Comparison of ENCODE assay signal across 21 mouse cellular contexts in the genomic region with DNA sequence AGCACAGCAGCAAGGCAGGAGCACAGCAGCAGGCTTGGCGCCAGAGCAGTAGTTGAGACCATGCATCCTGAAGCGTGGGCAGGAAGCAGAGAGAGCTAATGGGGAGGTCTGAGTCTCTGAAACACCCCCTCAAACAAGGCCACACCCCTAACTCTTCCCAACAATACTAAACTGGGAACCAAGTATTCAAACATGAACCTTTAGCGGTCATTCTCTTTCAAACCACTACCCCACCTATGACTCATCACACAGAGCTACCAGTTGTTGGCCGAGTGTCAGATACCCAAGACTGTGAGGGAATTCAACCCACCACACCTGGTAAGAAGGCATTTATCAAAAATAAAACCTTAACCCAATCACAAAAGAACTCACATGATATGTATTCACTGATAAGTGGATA.
"Had no signal": no experiment of that assay in that cellular context is flagged by ENCODE, and none has a peak within 500 bp of the region (broad histone marks: within the 10 kb centered on the region; RNA-seq: fewer than 3 reads in every experiment).

No protein-coding gene starts in this region.

- H3K4me3 ChIP-seq: kidney, embryonic 15.5 days; left cerebral cortex, adult 2 months; liver, embryonic 13.5 days; midbrain, embryonic 12.5 days; midbrain, embryonic 15.5 days; neural tube, embryonic 12.5 days; neural tube, embryonic 15.5 days; stomach, embryonic 15.5 days had no signal

- H3K27me3 ChIP-seq: stomach, embryonic 15.5 days had no signal

- H3K4me2 ChIP-seq: kidney, embryonic 15.5 days; liver, embryonic 13.5 days; midbrain, embryonic 12.5 days; midbrain, embryonic 15.5 days; neural tube, embryonic 12.5 days; neural tube, embryonic 15.5 days; stomach, embryonic 15.5 days had no signal

- DNase-seq: kidney, adult 8-10 months; kidney, postnatal 10 days; kidney, postnatal 36 days; layer of hippocampus, postnatal 36 days; liver, embryonic 13.5 days; lung, adult 2 months; lung, postnatal 14 days; lung, postnatal 4 days; right cerebral cortex, adult 18-20 months; right cerebral cortex, postnatal 25 days; spleen, adult 18-20 months; thymus, adult 18-20 months; thymus, postnatal 14 days; thymus, postnatal 4 days had no signal

- H3K36me3 ChIP-seq: kidney, embryonic 15.5 days; liver, embryonic 13.5 days; midbrain, embryonic 12.5 days; midbrain, embryonic 15.5 days; neural tube, embryonic 12.5 days; neural tube, embryonic 15.5 days; stomach, embryonic 15.5 days had no signal

- H3K27ac ChIP-seq: kidney, embryonic 15.5 days; left cerebral cortex, adult 2 months; liver, embryonic 13.5 days; midbrain, embryonic 12.5 days; midbrain, embryonic 15.5 days; neural tube, embryonic 12.5 days; neural tube, embryonic 15.5 days; stomach, embryonic 15.5 days had no signal

- H3K4me1 ChIP-seq: midbrain, embryonic 12.5 days; midbrain, embryonic 15.5 days; neural tube, embryonic 12.5 days; stomach, embryonic 15.5 days had no signal

- H3K9me3 ChIP-seq: kidney, embryonic 15.5 days; liver, embryonic 13.5 days; midbrain, embryonic 12.5 days; midbrain, embryonic 15.5 days; neural tube, embryonic 12.5 days; neural tube, embryonic 15.5 days; stomach, embryonic 15.5 days had no signal

- ATAC-seq: midbrain, embryonic 15.5 days had no signal

- H3K9ac ChIP-seq: kidney, embryonic 15.5 days; liver, embryonic 13.5 days; midbrain, embryonic 12.5 days; midbrain, embryonic 15.5 days; neural tube, embryonic 12.5 days; neural tube, embryonic 15.5 days; stomach, embryonic 15.5 days had no signal
